Mouse (Mus musculus) embryonic fibroblast, embryonic 13.5 days (primary cell): ENCODE measurements around the gene Sp6.

Experiments
- CTCF ChIP-seq: IDR thresholded peaks from 2 replicates; pipeline ENCODE4 v1.5.1; 2011; ENCODE audit warnings: mild to moderate bottlenecking, control low read depth, low read length, moderate library complexity, borderline replicate concordance; ENCODE audit not compliant: insufficient read depth
- POLR2A ChIP-seq: IDR thresholded peaks from 2 replicates; pipeline ENCODE4 v1.6.1; 2011; ENCODE audit warnings: low read depth, mild to moderate bottlenecking, control low read depth, low read length, moderate library complexity

GRCm38 (mm10) chr11:96969280-96969722 is 43.9 kb upstream of the Sp6 start:
- TF ChIP-seq CTCF (no peak), POLR2A (no peak)
